Mouse (Mus musculus): ENCODE measurements at regions not wholly inside any gene's neighbourhood (a gene's known extent, or its start where the extent isn't known, plus 50 kb on each side); places are given as distances from the start of the nearest gene placed in this dataset.
"Not testable (repeated sequence)": the region's sequence is repeated elsewhere in the genome, so short reads cannot be mapped to it uniquely, and the experiment has no call there.

GRCm38 (mm10) chr5:59831836-59832235 lies 1976.8 kb upstream of the G6pd2 start:
- DNase-seq (ENCODE audit: inconsistent ontology term), result no peak

- no peak for DNase-seq (ENCODE audit: inconsistent ontology term)
Observed at GRCm38 (mm10) chr5:59845745-59846144, 1962.9 kb upstream of the G6pd2 start.

GRCm38 (mm10) chr5:59847643-59848042 lies 1961.0 kb upstream of the G6pd2 start:
- DNase-seq (ENCODE audit: inconsistent ontology term), result peak; percentile 22

DNA sequence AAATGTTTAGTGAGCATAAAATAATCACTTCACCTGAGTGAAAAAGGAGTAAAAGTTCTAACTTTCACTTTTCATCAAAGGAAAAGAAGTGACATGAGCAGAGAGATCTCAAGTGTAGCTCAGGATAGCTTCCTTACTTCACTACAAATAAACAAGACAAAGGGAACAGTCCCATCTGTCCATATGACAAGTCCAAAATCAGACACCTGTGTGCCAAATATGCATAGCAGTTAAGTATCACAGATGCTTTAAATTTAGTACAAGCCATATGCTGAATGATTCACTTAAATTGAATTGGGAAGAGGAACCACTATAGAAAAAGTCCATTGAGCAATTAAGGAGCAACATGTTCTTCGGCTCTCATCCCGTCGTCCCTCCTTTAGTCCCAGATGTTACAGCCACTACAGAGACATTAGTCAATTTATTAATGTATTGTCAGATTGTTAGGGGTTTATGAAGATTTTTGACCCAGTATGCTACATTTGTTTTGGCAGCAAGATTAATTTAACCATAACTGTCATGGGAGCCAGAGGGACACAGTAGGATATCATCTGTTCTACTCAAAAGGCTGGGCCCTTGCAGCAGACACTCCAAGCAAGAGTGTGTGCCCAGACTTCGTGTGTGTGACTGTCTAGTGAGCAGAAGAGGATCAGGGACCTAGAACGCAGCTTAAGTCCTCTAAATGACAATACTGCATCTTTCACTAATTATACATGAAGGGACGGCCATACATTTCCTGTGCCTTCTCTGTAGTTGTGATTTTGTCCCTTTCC lies 1914.5 kb upstream of the G6pd2 start:
- no peak for DNase-seq (ENCODE audit: inconsistent ontology term)

DNA sequence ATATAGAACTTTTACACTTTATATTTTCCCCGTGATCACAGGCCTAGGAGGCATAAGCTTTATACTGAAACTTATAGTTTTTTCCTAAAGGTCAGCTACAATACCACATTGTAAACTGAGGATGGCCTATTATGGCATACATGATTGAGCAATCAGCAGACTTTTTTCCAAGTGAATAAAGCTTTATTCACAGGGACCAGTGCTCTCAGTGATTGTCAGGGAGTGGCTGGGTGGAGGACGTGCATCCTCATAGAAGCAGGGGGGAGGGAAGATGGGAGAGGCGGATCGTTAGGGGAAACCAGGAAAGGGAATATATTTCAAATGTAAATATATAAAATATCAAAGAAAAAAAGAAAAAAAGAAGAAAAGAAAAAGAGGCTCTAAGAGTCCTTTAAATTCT lies 1886.7 kb upstream of the G6pd2 start:
- DNase-seq (ENCODE audit: inconsistent ontology term), result no peak

- DNase-seq (ENCODE audit: inconsistent ontology term), result no peak
Observed at GRCm38 (mm10) chr5:59940861-59941260, 1867.8 kb upstream of the G6pd2 start.

DNA sequence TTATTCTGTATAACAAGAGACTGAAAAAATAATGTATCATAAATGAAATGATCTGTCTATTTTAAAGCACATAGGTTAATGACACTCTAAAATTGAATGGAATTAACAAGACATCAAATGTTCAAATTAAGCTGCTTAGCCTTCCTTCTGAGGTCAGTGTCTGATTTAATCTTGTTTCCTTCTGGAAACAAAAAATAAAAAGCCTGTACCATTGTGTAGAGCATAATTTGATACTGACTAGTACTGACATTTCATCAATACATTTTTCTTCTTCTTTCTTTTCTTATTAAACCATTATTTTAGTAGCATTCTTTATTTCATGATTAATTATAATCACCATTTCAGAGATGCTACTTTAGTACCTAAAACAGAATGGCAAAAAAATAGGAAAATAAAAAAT lies 1862.9 kb upstream of the G6pd2 start:
- no peak for DNase-seq (ENCODE audit: inconsistent ontology term)

GRCm38 (mm10) chr5:59947831-59948568 lies 1860.6 kb upstream of the G6pd2 start:
- DNase-seq (ENCODE audit: inconsistent ontology term), result no peak

DNA sequence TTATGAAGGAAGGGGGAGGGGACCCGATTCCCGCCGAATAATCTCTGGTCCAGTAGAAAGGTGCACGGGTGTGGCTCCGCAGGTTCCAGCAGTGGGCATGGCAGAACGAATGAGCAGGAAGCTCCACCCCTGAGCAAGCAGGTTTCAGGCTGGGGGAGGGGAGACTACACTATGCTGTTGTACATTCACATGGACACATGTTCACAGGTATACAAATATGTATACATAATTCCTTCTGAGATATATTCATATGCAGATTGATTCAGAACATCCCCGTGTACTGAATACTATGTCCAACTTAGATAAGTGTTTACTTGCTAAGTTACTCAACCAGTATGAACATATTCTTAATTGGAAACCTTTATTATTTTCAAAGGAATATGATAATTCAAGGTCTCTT lies 1852.4 kb upstream of the G6pd2 start:
- DNase-seq (ENCODE audit: inconsistent ontology term), result not testable (repeated sequence)

GRCm38 (mm10) chr5:59996698-59997097 lies 1811.9 kb upstream of the G6pd2 start:
- peak; percentile 29 for DNase-seq (ENCODE audit: inconsistent ontology term)

GRCm38 (mm10) chr5:60042603-60043175 lies 1765.9 kb upstream of the G6pd2 start:
- not testable (repeated sequence) for DNase-seq (ENCODE audit: inconsistent ontology term)

DNA sequence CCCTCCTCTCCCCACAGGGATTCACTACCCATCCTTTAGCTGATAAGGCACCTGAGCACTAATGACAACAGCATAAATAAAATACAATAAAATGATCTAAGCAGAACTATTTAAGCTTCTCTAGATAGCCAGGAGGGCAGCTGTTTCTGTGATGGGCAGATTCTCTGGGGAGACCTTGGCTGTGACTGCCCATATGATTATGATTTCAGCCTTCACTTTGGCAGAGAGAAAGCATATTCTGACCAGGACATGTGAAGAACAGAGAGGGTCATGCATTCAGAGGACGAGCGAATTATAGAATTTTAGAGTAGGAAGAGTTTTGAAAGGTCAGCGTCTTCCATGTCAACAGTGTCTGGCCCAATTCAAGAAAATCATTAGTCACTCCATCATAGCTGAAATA lies 1759.6 kb upstream of the G6pd2 start:
- DNase-seq (ENCODE audit: inconsistent ontology term), result no peak

DNA sequence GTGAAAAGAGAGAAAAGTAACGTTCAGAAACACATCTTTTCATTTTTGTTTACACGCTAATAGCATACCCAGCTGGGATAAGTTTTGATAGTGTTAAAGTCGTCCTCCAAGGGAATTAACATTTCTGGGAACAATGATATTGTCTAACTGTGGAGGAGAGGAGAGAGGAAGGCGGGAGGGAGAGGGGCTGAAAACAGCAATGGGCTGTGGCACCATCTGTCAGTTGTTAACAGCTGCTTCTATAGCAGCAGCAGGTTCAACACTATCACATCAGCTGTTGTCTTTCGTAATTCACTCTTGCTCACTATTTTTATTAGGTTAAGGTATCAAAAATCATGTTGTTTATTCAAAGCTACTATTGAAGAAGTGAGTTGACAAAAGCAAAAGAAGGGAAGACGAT lies 1747.4 kb upstream of the G6pd2 start:
- no peak for DNase-seq (ENCODE audit: inconsistent ontology term)
